Mouse (Mus musculus): ENCODE data around the gene Nxn. TPM values are rescaled to one million over a fixed set of nuclear protein-coding genes. Genes with fewer than 3 reads are reported as not detected.

The Nxn gene
- polyA plus RNA-seq, 2 experiments = 1.9 to 2.1 TPM

GRCm38 (mm10) chr11:76290367-76290766, 108.6 kb downstream of the Nxn start:
- Histone ChIP-seq H3K4me3 (ENCODE audit: insufficient read depth in 1 of 2, low read depth in 2 of 2, low read length in 2 of 2) (no peak overlapping the region), H3K27ac (no peak overlapping the region), H3K4me2 (ENCODE audit: low read depth) (no peak overlapping the region), H3K36me3 (replicated peaks; ENCODE audit: control insufficient read depth, insufficient read depth, low read depth) (no peaks in the 10 kb centered on the region), H3K9ac (replicated peaks) (no peak overlapping the region), H3K27me3 (ENCODE audit: control insufficient read depth, insufficient read depth, low read length) (no peaks in the 10 kb centered on the region), H3K4me1 (replicated peaks; ENCODE audit: control insufficient read depth in 2 of 2, insufficient read depth in 2 of 2, low read length in 1 of 2) (peaks cover 0 to 10% of the 10 kb centered on the region in 2 experiments; a peak in 1 of 4 replicates), H3K9me3 (ENCODE audit: control insufficient read depth, low read length) (no peaks in the 10 kb centered on the region)
- no peak for ATAC-seq (ENCODE audit: insufficient read depth)
- TF ChIP-seq CTCF (IDR thresholded peaks at IDR 0.05; ENCODE audit: low read depth) (no peak), EP300 (IDR thresholded peaks at IDR 0.05; ENCODE audit: low read depth) (no peak)
- WGBS (ENCODE audit: insufficient replicate concordance) = 42% methylated on average over 11 of the region's 11 CpGs
- no peak for DNase-seq (ENCODE audit: low read depth in 3 of 3, low spot score in 3 of 3)

DNA sequence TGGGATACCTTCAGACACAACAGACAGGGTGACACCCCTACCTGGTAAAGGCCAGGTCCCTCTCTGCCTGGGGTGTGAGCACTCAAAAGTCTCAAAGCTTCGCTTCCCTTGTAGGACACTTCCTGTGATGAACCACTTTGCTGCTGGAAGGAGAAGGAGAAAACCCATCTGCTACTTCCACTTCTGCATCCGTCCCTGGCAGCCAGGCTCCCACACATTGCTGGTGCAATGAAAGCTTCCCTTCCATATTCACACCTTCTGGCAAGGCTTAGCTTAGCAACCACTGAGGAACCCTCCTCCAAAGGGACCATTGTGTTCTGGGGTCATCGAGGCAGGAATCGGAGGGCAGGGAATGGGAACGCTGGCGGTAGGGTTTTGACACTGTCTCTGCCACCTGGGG, 110.3 kb downstream of the Nxn start:
- ATAC-seq (ENCODE audit: insufficient read depth) = no peak
- TF ChIP-seq EP300 (IDR thresholded peaks at IDR 0.05; ENCODE audit: low read depth) = no peak
- no peak for TF ChIP-seq CTCF (IDR thresholded peaks at IDR 0.05; ENCODE audit: low read depth)
- WGBS (ENCODE audit: insufficient replicate concordance) = 67% methylated on average over 6 of the region's 6 CpGs

DNA sequence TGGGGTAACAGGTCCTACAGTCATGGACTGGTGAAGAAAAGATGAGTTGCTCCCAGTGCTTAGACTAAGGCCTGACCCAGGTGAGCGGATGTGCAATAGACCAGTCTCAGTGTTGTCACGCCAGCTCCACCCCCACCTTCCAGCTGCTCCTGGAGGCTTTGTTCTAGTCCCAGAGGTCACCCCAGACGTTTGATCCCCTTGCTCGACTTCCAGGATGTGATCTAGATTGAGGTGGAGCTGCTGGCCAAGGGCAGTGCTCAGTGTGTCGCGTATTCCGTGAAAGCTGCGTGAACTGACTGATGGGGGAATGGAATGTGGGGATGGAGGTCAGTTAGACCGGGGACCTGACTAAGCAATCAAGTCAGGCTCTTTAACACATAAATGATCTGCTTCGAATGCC, 111.6 kb downstream of the Nxn start:
- 67% methylated on average over 10 of the region's 10 CpGs for WGBS (ENCODE audit: insufficient replicate concordance)
- no peak for TF ChIP-seq EP300 (IDR thresholded peaks at IDR 0.05; ENCODE audit: low read depth)
- no peak for TF ChIP-seq CTCF (IDR thresholded peaks at IDR 0.05; ENCODE audit: low read depth)
- H3K4me1 ChIP-seq (replicated peaks; ENCODE audit: control insufficient read depth in 2 of 2, insufficient read depth in 2 of 2, low read length in 1 of 2) = peaks cover 0 to 9% of the 10 kb centered on the region in 2 experiments; a peak in 1 of 4 replicates
- H3K9ac ChIP-seq (replicated peaks) = no peak overlapping the region
- no peaks in the 10 kb centered on the region for H3K9me3 ChIP-seq (ENCODE audit: control insufficient read depth, low read length)
- H3K27ac ChIP-seq = no peak overlapping the region
- no peak overlapping the region for H3K4me3 ChIP-seq (ENCODE audit: insufficient read depth in 1 of 2, low read depth in 2 of 2, low read length in 2 of 2)
- no peak overlapping the region for H3K4me2 ChIP-seq (ENCODE audit: low read depth)
- no peak for DNase-seq (ENCODE audit: low read depth in 3 of 3, low spot score in 3 of 3)
- H3K27me3 ChIP-seq (ENCODE audit: control insufficient read depth, insufficient read depth, low read length) = no peaks in the 10 kb centered on the region
- no peak for ATAC-seq (ENCODE audit: insufficient read depth)
- H3K36me3 ChIP-seq (replicated peaks; ENCODE audit: control insufficient read depth, insufficient read depth, low read depth) = no peaks in the 10 kb centered on the region

More for the DNA sequence above, 110.3 kb downstream of the Nxn start:
- no peak overlapping the region for H3K4me3 ChIP-seq (ENCODE audit: insufficient read depth in 1 of 2, low read depth in 2 of 2, low read length in 2 of 2)
- no peak for DNase-seq (ENCODE audit: low read depth in 3 of 3, low spot score in 3 of 3)
- peaks cover 0 to 10% of the 10 kb centered on the region in 2 experiments; a peak in 1 of 4 replicates for H3K4me1 ChIP-seq (replicated peaks; ENCODE audit: control insufficient read depth in 2 of 2, insufficient read depth in 2 of 2, low read length in 1 of 2)
- H3K9ac ChIP-seq (replicated peaks) = no peak overlapping the region
- H3K27ac ChIP-seq = no peak overlapping the region
- H3K4me2 ChIP-seq (ENCODE audit: low read depth) = no peak overlapping the region
- no peaks in the 10 kb centered on the region for H3K9me3 ChIP-seq (ENCODE audit: control insufficient read depth, low read length)
- H3K27me3 ChIP-seq (ENCODE audit: control insufficient read depth, insufficient read depth, low read length) = no peaks in the 10 kb centered on the region
- H3K36me3 ChIP-seq (replicated peaks; ENCODE audit: control insufficient read depth, insufficient read depth, low read depth) = no peaks in the 10 kb centered on the region

DNA sequence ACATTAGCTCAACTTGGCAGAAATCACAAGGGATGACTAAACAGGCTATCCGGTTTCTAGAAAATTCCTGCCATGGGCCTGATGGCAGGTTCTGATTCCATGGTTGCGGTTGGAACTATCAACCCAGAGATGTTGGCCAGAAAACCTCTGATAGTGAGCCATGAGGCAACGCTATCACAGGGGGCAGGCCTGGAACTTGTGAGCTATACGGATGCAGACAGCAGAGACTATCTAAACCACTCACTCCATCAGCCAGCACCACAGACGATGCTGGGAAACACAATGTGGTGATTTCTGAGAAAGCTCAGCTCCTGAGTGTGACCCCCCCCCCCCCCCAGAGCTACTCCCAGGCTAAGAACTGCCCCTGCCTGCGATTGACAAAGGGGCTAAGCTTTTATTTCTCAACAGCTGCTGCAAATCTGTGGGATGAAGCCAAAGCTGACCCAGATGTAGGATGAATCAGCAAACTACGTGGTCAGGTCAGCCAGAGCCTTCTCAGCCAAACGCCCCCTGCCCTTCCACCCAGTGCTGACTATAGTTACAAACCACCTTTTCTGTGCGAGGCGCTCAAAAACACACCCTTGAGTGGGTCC, 112.3 kb downstream of the Nxn start:
- no peak for DNase-seq (ENCODE audit: low read depth in 3 of 3, low spot score in 3 of 3)
- no peak overlapping the region for H3K9ac ChIP-seq (replicated peaks)
- H3K4me3 ChIP-seq (ENCODE audit: insufficient read depth in 1 of 2, low read depth in 2 of 2, low read length in 2 of 2) = no peak overlapping the region
- TF ChIP-seq CTCF (IDR thresholded peaks at IDR 0.05; ENCODE audit: low read depth) = no peak
- no peak for TF ChIP-seq EP300 (IDR thresholded peaks at IDR 0.05; ENCODE audit: low read depth)
- H3K27ac ChIP-seq = no peak overlapping the region
- 30% methylated on average over 10 of the region's 10 CpGs for WGBS (ENCODE audit: insufficient replicate concordance)
- no peaks in the 10 kb centered on the region for H3K9me3 ChIP-seq (ENCODE audit: control insufficient read depth, low read length)
- peaks cover 0 to 6% of the 10 kb centered on the region in 2 experiments; a peak in 1 of 4 replicates for H3K4me1 ChIP-seq (replicated peaks; ENCODE audit: control insufficient read depth in 2 of 2, insufficient read depth in 2 of 2, low read length in 1 of 2)
- no peaks in the 10 kb centered on the region for H3K27me3 ChIP-seq (ENCODE audit: control insufficient read depth, insufficient read depth, low read length)
- H3K36me3 ChIP-seq (replicated peaks; ENCODE audit: control insufficient read depth, insufficient read depth, low read depth) = no peaks in the 10 kb centered on the region
- no peak for ATAC-seq (ENCODE audit: insufficient read depth)
- H3K4me2 ChIP-seq (ENCODE audit: low read depth) = no peak overlapping the region

DNA sequence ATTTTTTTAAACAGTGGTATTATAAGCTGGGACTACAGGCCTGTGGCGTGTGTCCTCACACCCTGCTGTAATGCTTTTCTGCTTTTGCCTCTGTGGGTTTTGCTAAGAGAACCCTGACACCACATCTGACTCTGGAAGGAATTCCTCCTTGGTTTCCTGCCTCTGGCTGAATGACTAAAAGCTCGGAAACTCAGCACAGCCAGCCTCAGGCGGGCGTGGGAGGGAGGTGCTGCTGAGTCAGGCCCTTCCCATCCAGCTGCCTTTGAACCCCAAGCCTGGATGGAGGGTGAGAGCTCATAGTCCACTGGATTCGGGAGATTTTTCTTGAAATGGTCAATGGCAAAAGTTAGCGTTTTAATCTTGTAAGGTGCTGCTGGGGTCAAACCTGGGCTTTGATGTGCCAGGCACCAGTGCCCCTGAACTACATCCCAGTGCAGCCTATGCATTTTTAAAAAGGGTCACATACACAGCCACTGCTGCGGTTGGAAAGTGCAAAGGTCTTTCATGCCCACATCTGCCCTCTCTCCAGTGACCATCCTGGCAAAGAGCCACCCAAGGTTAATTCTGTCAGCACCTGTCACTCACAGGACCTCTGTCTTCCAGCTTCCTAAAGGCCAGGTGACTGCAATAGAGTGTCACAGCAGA, 113.4 kb downstream of the Nxn start:
- Histone ChIP-seq H3K9me3 (ENCODE audit: control insufficient read depth, low read length) (no peaks in the 10 kb centered on the region), H3K4me3 (ENCODE audit: insufficient read depth in 1 of 2, low read depth in 2 of 2, low read length in 2 of 2) (no peak overlapping the region), H3K4me1 (replicated peaks; ENCODE audit: control insufficient read depth in 2 of 2, insufficient read depth in 2 of 2, low read length in 1 of 2) (peaks cover 0 to 6% of the 10 kb centered on the region in 2 experiments; a peak in 1 of 4 replicates), H3K27ac (no peak overlapping the region), H3K36me3 (replicated peaks; ENCODE audit: control insufficient read depth, insufficient read depth, low read depth) (no peaks in the 10 kb centered on the region), H3K27me3 (ENCODE audit: control insufficient read depth, insufficient read depth, low read length) (no peaks in the 10 kb centered on the region), H3K9ac (replicated peaks) (no peak overlapping the region), H3K4me2 (ENCODE audit: low read depth) (no peak overlapping the region)
- WGBS (ENCODE audit: insufficient replicate concordance) = 41% methylated on average over 7 of the region's 7 CpGs
- TF ChIP-seq CTCF (IDR thresholded peaks at IDR 0.05; ENCODE audit: low read depth) (no peak), EP300 (IDR thresholded peaks at IDR 0.05; ENCODE audit: low read depth) (no peak)
- no peak for ATAC-seq (ENCODE audit: insufficient read depth)
- no peak for DNase-seq (ENCODE audit: low read depth in 3 of 3, low spot score in 3 of 3)

All from liver, embryonic 14.5 days (tissue).